Mouse (Mus musculus): ENCODE measurements around the gene Cd300e.

- TF ChIP-seq EP300 (optimal IDR thresholded peaks at IDR 0.05): no peak
- TF ChIP-seq CTCF (IDR thresholded peaks at IDR 0.05; ENCODE audit: low read depth): no peak
Observed at GRCm38 (mm10) chr11:115059797-115060196, 2.2 kb downstream of the Cd300e start.

Measured in stomach, postnatal 0 days (tissue).